Mouse (Mus musculus) G1E (cell line): Measurements from ENCODE around the gene Ank3.

Experiments used
- CTCF ChIP-seq: IDR thresholded peaks from 2 replicates; pipeline ENCODE4 v1.5.1; 2012; ENCODE audit warnings: low read depth, low read length, inconsistent platforms, mixed read lengths
- GATA1 ChIP-seq: IDR thresholded peaks from 2 replicates; pipeline ENCODE4 v1.6.1; 2012; ENCODE audit warnings: borderline replicate concordance, low read length, inconsistent platforms, mixed read lengths
- POLR2AphosphoS5 ChIP-seq: IDR thresholded peaks from 2 replicates; pipeline ENCODE4 v1.6.1; 2012; ENCODE audit warnings: low read depth, low read length, inconsistent platforms; ENCODE audit not compliant: insufficient replicate concordance

DNA sequence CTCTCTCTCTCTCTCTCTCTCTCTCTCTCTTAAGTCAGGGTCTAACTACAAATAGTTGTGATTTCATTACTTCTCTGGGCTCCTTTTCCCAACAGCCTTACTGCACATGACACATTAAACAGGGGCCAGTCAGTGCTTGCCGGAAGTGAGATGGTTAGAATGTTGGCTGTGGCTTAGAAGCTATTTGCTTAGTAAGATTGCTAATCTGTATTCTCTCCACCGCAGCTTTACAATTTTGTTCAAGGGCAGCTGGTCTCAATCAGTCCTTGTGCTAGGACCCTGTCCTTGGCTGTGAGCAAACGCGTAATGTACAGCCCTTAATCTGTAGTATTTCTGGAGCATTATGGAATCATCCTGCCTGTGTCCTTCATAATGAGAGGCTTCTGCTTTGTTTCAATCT lies 31.6 kb downstream of the Ank3 start:
- no peak for TF ChIP-seq CTCF
- no peak for TF ChIP-seq GATA1
- no peak for TF ChIP-seq POLR2AphosphoS5
